In genomic region chr6:114238892-114239644, GRCm38 (mm10) we compare ENCODE assay signal across 15 mouse cellular contexts. TPM values are rescaled to one million over a fixed set of nuclear protein-coding genes. Genes with fewer than 3 reads are reported as not detected.
DNase-seq lines count a peak whose midpoint lies in the region; ATAC-seq lines count a peak whose summit lies in the region.
"Had no signal": no experiment of that assay in that cellular context is flagged by ENCODE, and none has a peak within 500 bp of the region (broad histone marks: within the 10 kb centered on the region; RNA-seq: fewer than 3 reads in every experiment).

No protein-coding gene starts in this region.

- intact Hi-C loops in heart, postnatal 14 days (cut with DNase I): no loop called here

- H3K9me3 ChIP-seq in neural tube, embryonic 11.5 days (ENCODE audit: control insufficient read depth, low read length): no peaks in the 10 kb centered on the region
- H3K9me3 ChIP-seq in hindbrain, embryonic 10.5 days: no peaks in the 10 kb centered on the region
- H3K9me3 ChIP-seq in midbrain, embryonic 13.5 days: no peaks in the 10 kb centered on the region
- H3K9me3 ChIP-seq: heart, embryonic 15.5 days; intestine, embryonic 15.5 days; liver, embryonic 13.5 days had no signal

- H3K4me3 ChIP-seq in neural tube, embryonic 11.5 days (ENCODE audit: low read depth, low read length): no peak overlapping the region
- H3K4me3 ChIP-seq in hindbrain, embryonic 10.5 days: no peak overlapping the region
- no peak overlapping the region for H3K4me3 ChIP-seq in midbrain, embryonic 13.5 days (replicated peaks)
- H3K4me3 ChIP-seq: gastrocnemius, adult 2 months; heart, embryonic 15.5 days; intestine, embryonic 15.5 days; liver, embryonic 13.5 days had no signal

- 36% methylated on average over 6 of the region's 6 CpGs for WGBS in neural tube, embryonic 11.5 days
- WGBS in hindbrain, embryonic 10.5 days: 29% methylated on average over 5 of the region's 6 CpGs
- WGBS in midbrain, embryonic 13.5 days: 21% methylated on average over 6 of the region's 6 CpGs

- peaks cover 12% of the 10 kb centered on the region for H3K4me1 ChIP-seq in neural tube, embryonic 11.5 days (ENCODE audit: control insufficient read depth, insufficient read depth, low read length)
- H3K4me1 ChIP-seq in hindbrain, embryonic 10.5 days (replicated peaks): peaks cover 19% of the 10 kb centered on the region
- H3K4me1 ChIP-seq in midbrain, embryonic 13.5 days (replicated peaks): peaks cover 32% of the 10 kb centered on the region
- H3K4me1 ChIP-seq: heart, embryonic 15.5 days; intestine, embryonic 15.5 days; liver, embryonic 13.5 days had no signal

- no peak overlapping the region; the same call in 1 of the 2 replicates for H3K27ac ChIP-seq in neural tube, embryonic 11.5 days (ENCODE audit: low read depth, low read length)
- 0 out of 2 replicates have a peak overlapping the region, but pooled peaks have one; percentile 25 for H3K27ac ChIP-seq in hindbrain, embryonic 10.5 days
- peak overlapping the region; percentile 57 for H3K27ac ChIP-seq in midbrain, embryonic 13.5 days
- H3K27ac ChIP-seq: gastrocnemius, adult 2 months; heart, embryonic 15.5 days; intestine, embryonic 15.5 days; liver, embryonic 13.5 days had no signal

- H3K36me3 ChIP-seq in neural tube, embryonic 11.5 days (ENCODE audit: control insufficient read depth, insufficient read depth, low read length): no peaks in the 10 kb centered on the region
- H3K36me3 ChIP-seq in hindbrain, embryonic 10.5 days: no peaks in the 10 kb centered on the region
- H3K36me3 ChIP-seq in midbrain, embryonic 13.5 days: no peaks in the 10 kb centered on the region
- H3K36me3 ChIP-seq: heart, embryonic 15.5 days; intestine, embryonic 15.5 days; liver, embryonic 13.5 days had no signal

- peak; percentile 84 for ATAC-seq in neural tube, embryonic 11.5 days (ENCODE audit: insufficient read depth, low FRiP score, low TSS enrichment)
- peak; percentile 83 for ATAC-seq in midbrain, embryonic 13.5 days
- ATAC-seq: intestine, embryonic 15.5 days had no signal

- H3K4me2 ChIP-seq in neural tube, embryonic 11.5 days (ENCODE audit: low read depth): no peak overlapping the region
- no peak overlapping the region for H3K4me2 ChIP-seq in midbrain, embryonic 13.5 days (replicated peaks)
- H3K4me2 ChIP-seq: heart, embryonic 15.5 days; intestine, embryonic 15.5 days; liver, embryonic 13.5 days had no signal

- DNase-seq in neural tube, embryonic 11.5 days (ENCODE audit: low spot score): peak; percentile 59
- DNase-seq in neural tube, embryonic 10.5 days (ENCODE audit: extremely low spot score, low spot score): no peak
- DNase-seq in hindbrain, embryonic 10.5 days (ENCODE audit: low spot score): peak; percentile 29
- DNase-seq in testis, postnatal 14 days (ENCODE audit: low spot score): no peak
- DNase-seq in left cerebral cortex, adult 9 months (ENCODE audit: low spot score in 2 of 2): no peak
- no peak for DNase-seq in heart, postnatal 14 days
- DNase-seq in Muller cell, postnatal 12 days (ENCODE audit: inconsistent ontology term): no peak
- DNase-seq: cerebellum, adult 9-10 months; gastrocnemius, adult 2 months; kidney, postnatal 25 days; liver, embryonic 13.5 days; right cerebral cortex, postnatal 25 days had no signal

- no peak overlapping the region for H3K9ac ChIP-seq in neural tube, embryonic 11.5 days (ENCODE audit: low read length)
- H3K9ac ChIP-seq in midbrain, embryonic 13.5 days (replicated peaks): no peak overlapping the region
- H3K9ac ChIP-seq: heart, embryonic 15.5 days; intestine, embryonic 15.5 days; liver, embryonic 13.5 days had no signal

- no peaks in the 10 kb centered on the region for H3K27me3 ChIP-seq in neural tube, embryonic 11.5 days (ENCODE audit: control insufficient read depth, insufficient read depth, low read length)
- peaks cover 15% of the 10 kb centered on the region; the same call in 1 of the 2 replicates for H3K27me3 ChIP-seq in hindbrain, embryonic 10.5 days (ENCODE audit: insufficient read depth, poor library complexity, severe bottlenecking)
- H3K27me3 ChIP-seq in midbrain, embryonic 13.5 days: peaks cover 14% of the 10 kb centered on the region
- H3K27me3 ChIP-seq: liver, embryonic 13.5 days had no signal

RNA-seq across cellular contexts. Expression of gene Slc6a1, which starts 43.4 kb away (rescaled TPM):
- polyA plus RNA-seq in neural tube, embryonic 11.5 days (2014; fragmentation: Nextera tagmentation; extraction: Ambion mirVana): 9.8 and 11.5 TPM in 2 replicates
- 3.7 and 15.2 TPM in 2 replicates for polyA plus RNA-seq in hindbrain, embryonic 10.5 days (2016; fragmentation: Nextera tagmentation; extraction: Ambion mirVana)
- polyA plus RNA-seq in midbrain, embryonic 13.5 days (2015; fragmentation: Nextera tagmentation; extraction: Ambion mirVana): 85.6 and 88.9 TPM in 2 replicates
- under 1 TPM in 1 of 2 experiments, not detected in 1; 0.07 TPM for total RNA-seq in heart, postnatal 14 days (2021)

Comparison
In these comparisons a context has a peak if more than half of its experiments do, and no peak if none do; other contexts are left out.
1. DNase-seq: peak in neural tube, embryonic 11.5 days (single experiment) and hindbrain, embryonic 10.5 days (single experiment); none in neural tube, embryonic 10.5 days (single experiment), testis, postnatal 14 days (single experiment), left cerebral cortex, adult 9 months (0 of 2), heart, postnatal 14 days (0 of 2) and Muller cell, postnatal 12 days (single experiment).